Mouse (Mus musculus) frontal cortex, postnatal 10 days (tissue): ENCODE measurements around the gene Slc25a39.
"Not testable (repeated sequence)": the region's sequence is repeated elsewhere in the genome, so short reads cannot be mapped to it uniquely, and the experiment has no call there.

Experiments
- DNase-seq, 2 experiments: peaks; one replicate each; pipeline ENCODE4 v3.0.0; 2022; ENCODE audit warnings: low spot score in 2 of 2, mixed read lengths in 1 of 2

Slc25a39 gene

GRCm38 (mm10) chr11:102395250-102395649, 12.5 kb downstream of the Slc25a39 start:
- DNase-seq, result no peak

GRCm38 (mm10) chr11:102394421-102395124, 13.2 kb downstream of the Slc25a39 start:
- no peak for DNase-seq

- DNase-seq, result peak; percentile 53 to 66
These were observed 13.9 kb downstream of the Slc25a39 start for GRCm38 (mm10) chr11:102393719-102394420.

- peak; percentile 94 to 96 for DNase-seq
These were observed 14.5 kb downstream of the Slc25a39 start, which contains the start of gene Rundc3a for GRCm38 (mm10) chr11:102393238-102393634. Rundc3a (plus strand) TSS chr11:102393403.

- no peak for DNase-seq
These were observed 15.1 kb downstream of the Slc25a39 start for GRCm38 (mm10) chr11:102392441-102393237.

- not testable (repeated sequence) for DNase-seq
These were observed 18.3 kb downstream of the Slc25a39 start for GRCm38 (mm10) chr11:102389436-102389835.

GRCm38 (mm10) chr11:102386121-102386520, 21.6 kb downstream of the Slc25a39 start:
- DNase-seq, result no peak

- DNase-seq, result no peak
These were observed 22.7 kb downstream of the Slc25a39 start for GRCm38 (mm10) chr11:102385075-102385474.

- DNase-seq, result no peak
These were observed 23.3 kb downstream of the Slc25a39 start for GRCm38 (mm10) chr11:102384418-102384817.

GRCm38 (mm10) chr11:102383365-102384136, 24.2 kb downstream of the Slc25a39 start:
- no peak for DNase-seq

- DNase-seq, result no peak
These were observed 25.0 kb downstream of the Slc25a39 start for GRCm38 (mm10) chr11:102382794-102383193.

GRCm38 (mm10) chr11:102381341-102382100, 26.2 kb downstream of the Slc25a39 start:
- DNase-seq, result no peak

GRCm38 (mm10) chr11:102380091-102380490, 27.7 kb downstream of the Slc25a39 start:
- no peak for DNase-seq

GRCm38 (mm10) chr11:102377186-102377585, 30.6 kb downstream of the Slc25a39 start:
- no peak for DNase-seq

GRCm38 (mm10) chr11:102376196-102376835, 31.4 kb downstream of the Slc25a39 start:
- DNase-seq, result no peak

- no peak for DNase-seq
These were observed 32.3 kb downstream of the Slc25a39 start for GRCm38 (mm10) chr11:102375196-102376173.

- no peak for DNase-seq
These were observed 33.5 kb downstream of the Slc25a39 start for GRCm38 (mm10) chr11:102374108-102374725.

GRCm38 (mm10) chr11:102373646-102374045, 34.1 kb downstream of the Slc25a39 start:
- DNase-seq, result no peak

GRCm38 (mm10) chr11:102372936-102373335, 34.8 kb downstream of the Slc25a39 start:
- DNase-seq, result no peak
